Mouse (Mus musculus) bone marrow, adult 2 months (tissue): Measurements from ENCODE around the gene Tyk2.

Source experiments
- CTCF ChIP-seq: fragments of 200-500 bp; IDR thresholded peaks from 2 replicates; pipeline ENCODE4 v1.5.1; 2011; ENCODE audit warnings: low read length, control low read depth; ENCODE audit not compliant: control insufficient read depth, insufficient read depth
- POLR2A ChIP-seq: fragments of 200-500 bp; IDR thresholded peaks from 2 replicates; pipeline ENCODE4 v1.6.1; 2011; ENCODE audit warnings: low read depth, mild to moderate bottlenecking, control low read depth, low read length, borderline replicate concordance; ENCODE audit not compliant: control insufficient read depth

GRCm38 (mm10) chr9:21102076-21102475, 29.0 kb downstream of the Tyk2 start:
- TF ChIP-seq CTCF (no peak), POLR2A (no peak)
